Mouse (Mus musculus): ENCODE data around the gene Wars. TPM values are rescaled to one million over a fixed set of nuclear protein-coding genes. Genes with fewer than 3 reads are reported as not detected.
A peak's percentile ranks its signal among the peaks of the same experiment; 100 is the strongest.

The Wars gene
- polyA plus RNA-seq, 1 experiment from 2014 or later = 84.0 TPM

GRCm38 (mm10) chr12:108905620-108906302 is 11.8 kb upstream of the Wars start:
- Histone ChIP-seq H3K9ac (no peak overlapping the region), H3K4me1 (peaks cover 43% of the 10 kb centered on the region), H3K9me3 (no peaks in the 10 kb centered on the region), H3K36me3 (no peaks in the 10 kb centered on the region), H3K4me2 (no peak overlapping the region), H3K4me3 (no peak overlapping the region), H3K27me3 (no peaks in the 10 kb centered on the region), H3K27ac (no peak overlapping the region)
- no peak for ATAC-seq (ENCODE audit: borderline replicate concordance, extremely low read depth, low FRiP score, low TSS enrichment)
- WGBS = 65% methylated on average over 14 of the region's 14 CpGs

DNA sequence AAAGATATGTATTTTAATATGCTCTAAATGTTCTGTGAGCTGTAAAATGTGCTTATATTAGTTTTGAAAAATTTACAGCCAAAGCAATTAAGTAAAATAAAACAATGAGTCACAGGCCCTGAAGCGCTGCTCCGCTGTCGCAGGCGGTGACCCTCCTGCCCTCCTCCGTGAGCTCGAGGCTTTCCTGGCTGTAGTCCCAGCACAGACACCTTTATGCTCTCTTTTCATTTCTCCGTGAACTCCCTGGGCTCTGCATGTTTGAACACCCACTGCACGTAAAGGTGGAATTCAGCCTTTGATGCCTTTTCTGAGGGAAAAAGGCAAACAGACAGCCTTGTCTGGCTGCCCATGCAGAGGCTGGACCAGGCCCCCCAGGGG is 10.3 kb upstream of the Wars start:
- WGBS = 41% methylated on average over 8 of the region's 8 CpGs

GRCm38 (mm10) chr12:108903600-108904275 is 9.8 kb upstream of the Wars start:
- no peaks in the 10 kb centered on the region for H3K27me3 ChIP-seq
- H3K36me3 ChIP-seq = no peaks in the 10 kb centered on the region
- H3K4me2 ChIP-seq = no peak overlapping the region
- H3K4me1 ChIP-seq = peaks cover 29% of the 10 kb centered on the region
- 65% methylated on average over 8 of the region's 8 CpGs for WGBS
- no peak for ATAC-seq (ENCODE audit: borderline replicate concordance, extremely low read depth, low FRiP score, low TSS enrichment)
- no peaks in the 10 kb centered on the region for H3K9me3 ChIP-seq
- H3K4me3 ChIP-seq = no peak overlapping the region
- H3K9ac ChIP-seq = no peak overlapping the region
- H3K27ac ChIP-seq = no peak overlapping the region

More for the DNA sequence above, 10.3 kb upstream of the Wars start:
- ATAC-seq (ENCODE audit: borderline replicate concordance, extremely low read depth, low FRiP score, low TSS enrichment) = no peak
- Histone ChIP-seq H3K9me3 (no peaks in the 10 kb centered on the region), H3K4me1 (peaks cover 34% of the 10 kb centered on the region), H3K9ac (no peak overlapping the region), H3K4me3 (no peak overlapping the region), H3K4me2 (no peak overlapping the region), H3K27ac (no peak overlapping the region), H3K27me3 (no peaks in the 10 kb centered on the region), H3K36me3 (no peaks in the 10 kb centered on the region)

GRCm38 (mm10) chr12:108902940-108903339 is 9.0 kb upstream of the Wars start:
- WGBS = 21% methylated on average over 8 of the region's 8 CpGs
- no peak for ATAC-seq (ENCODE audit: borderline replicate concordance, extremely low read depth, low FRiP score, low TSS enrichment)

GRCm38 (mm10) chr12:108901346-108901745 is 7.4 kb upstream of the Wars start:
- no peak overlapping the region for H3K4me3 ChIP-seq
- H3K9ac ChIP-seq = no peak overlapping the region
- H3K27ac ChIP-seq = 0 out of 2 replicates have a peak overlapping the region, but pooled peaks have one; percentile 10
- no peaks in the 10 kb centered on the region for H3K9me3 ChIP-seq
- no peaks in the 10 kb centered on the region for H3K27me3 ChIP-seq
- H3K36me3 ChIP-seq = no peaks in the 10 kb centered on the region
- ATAC-seq (ENCODE audit: borderline replicate concordance, extremely low read depth, low FRiP score, low TSS enrichment) = peak; percentile 45
- WGBS = 22% methylated on average over 5 of the region's 5 CpGs
- peaks cover 22% of the 10 kb centered on the region for H3K4me1 ChIP-seq
- H3K4me2 ChIP-seq = no peak overlapping the region

More at GRCm38 (mm10) chr12:108902940-108903339, 9.0 kb upstream of the Wars start:
- peaks cover 28% of the 10 kb centered on the region for H3K4me1 ChIP-seq
- H3K9me3 ChIP-seq = no peaks in the 10 kb centered on the region
- H3K4me3 ChIP-seq = no peak overlapping the region
- H3K27me3 ChIP-seq = no peaks in the 10 kb centered on the region
- H3K36me3 ChIP-seq = no peaks in the 10 kb centered on the region
- H3K27ac ChIP-seq = no peak overlapping the region
- H3K9ac ChIP-seq = no peak overlapping the region
- H3K4me2 ChIP-seq = no peak overlapping the region

DNA sequence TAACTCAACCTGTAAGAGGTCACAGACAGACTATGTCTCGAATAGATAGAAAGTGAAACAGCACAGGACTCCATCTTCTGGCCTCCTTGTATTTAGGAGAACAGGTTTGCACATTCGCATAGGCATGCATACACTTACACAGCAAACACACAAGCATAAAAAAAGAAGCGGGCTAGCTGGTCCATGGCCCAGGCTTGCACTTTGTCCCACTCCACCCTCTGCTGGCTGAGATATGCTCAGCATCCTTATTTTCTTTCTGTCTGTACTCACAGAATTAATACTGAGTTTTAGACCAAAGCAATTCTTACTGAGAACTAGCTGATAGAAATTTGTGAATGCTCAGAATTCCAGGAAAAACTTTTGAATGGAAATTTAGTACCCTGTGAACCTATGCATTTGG is 2.0 kb upstream of the Wars start:
- H3K4me1 ChIP-seq = peaks cover 19% of the 10 kb centered on the region
- H3K4me2 ChIP-seq = no peak overlapping the region
- H3K27me3 ChIP-seq = no peaks in the 10 kb centered on the region
- H3K36me3 ChIP-seq = no peaks in the 10 kb centered on the region
- H3K9me3 ChIP-seq = no peaks in the 10 kb centered on the region
- no peak overlapping the region for H3K27ac ChIP-seq
- H3K9ac ChIP-seq = no peak overlapping the region
- H3K4me3 ChIP-seq = no peak overlapping the region
- no peak for ATAC-seq (ENCODE audit: borderline replicate concordance, extremely low read depth, low FRiP score, low TSS enrichment)
- 56% methylated on average over 3 of the region's 3 CpGs for whole genome bisulfite sequencing

DNA sequence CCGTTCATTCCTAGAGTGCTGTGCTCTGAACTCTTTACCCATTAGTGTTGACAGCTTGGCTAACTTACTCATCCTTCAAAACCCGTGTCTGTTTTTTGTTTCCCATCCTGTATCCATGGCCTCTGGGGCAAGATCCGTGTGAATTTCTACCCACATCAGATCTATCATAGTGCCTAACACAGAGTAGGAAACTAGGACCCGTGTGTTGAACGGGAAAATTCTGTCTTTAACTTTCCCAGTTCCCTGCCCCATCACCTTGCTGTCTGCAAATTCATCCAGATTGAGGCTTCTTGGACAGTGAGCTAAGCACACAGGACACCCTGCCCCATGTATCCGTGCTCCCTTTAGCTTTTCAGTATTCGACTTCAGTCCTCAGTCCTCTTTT is 450 bp upstream of the Wars start:
- peak; percentile 24; the same call in 1 of the 2 replicates for ATAC-seq (ENCODE audit: borderline replicate concordance, extremely low read depth, low FRiP score, low TSS enrichment)
- peak overlapping the region; percentile 84 for H3K4me2 ChIP-seq
- H3K4me1 ChIP-seq = peaks cover 18% of the 10 kb centered on the region
- under 1% methylated on average over 7 of the region's 7 CpGs for WGBS
- H3K27ac ChIP-seq = no peak overlapping the region; the same call in 1 of the 2 replicates
- H3K4me3 ChIP-seq = peak overlapping the region; percentile 95
- H3K27me3 ChIP-seq = no peaks in the 10 kb centered on the region
- no peaks in the 10 kb centered on the region for H3K9me3 ChIP-seq
- peak overlapping the region; percentile 73 for H3K9ac ChIP-seq
- no peaks in the 10 kb centered on the region for H3K36me3 ChIP-seq

DNA sequence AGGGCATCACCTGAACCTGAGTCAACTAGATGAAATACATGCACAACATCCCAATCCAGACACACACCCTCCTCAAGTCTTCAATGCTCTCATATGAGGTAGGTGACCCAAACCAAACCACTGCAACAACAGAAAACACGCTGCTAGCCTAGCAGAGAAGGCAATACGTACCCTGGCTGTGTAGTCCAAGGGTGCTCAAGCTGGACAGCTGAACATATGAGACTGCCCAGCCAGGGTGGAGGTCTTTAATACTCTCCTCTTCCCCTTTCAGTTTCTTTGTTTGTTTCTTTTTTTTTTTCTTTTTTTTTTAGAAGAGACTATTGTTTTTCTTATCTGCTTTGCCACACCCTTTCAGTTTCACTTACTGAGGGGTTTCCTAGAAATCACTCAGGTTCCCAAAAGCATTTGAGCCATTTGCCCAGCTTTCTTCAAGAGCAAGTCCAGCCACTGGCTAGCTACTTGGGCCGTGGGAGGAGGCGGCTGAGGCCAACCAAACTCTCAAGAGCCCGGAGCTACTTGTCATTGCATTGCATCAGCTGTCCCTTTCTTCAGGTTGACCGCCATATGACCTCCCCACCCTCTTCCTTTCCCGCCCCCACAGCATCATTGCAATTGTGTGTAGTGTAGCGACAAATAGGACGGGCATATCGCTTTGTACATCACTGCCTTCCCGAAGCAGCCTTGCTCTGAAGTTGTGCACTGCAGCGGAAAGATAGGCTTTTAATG is 822 bp downstream of the Wars start, which contains the start of gene Wdr25:
TSS of gene Wdr25 (plus strand) at position 643 of the 726 bp plus-strand sequence.
- 18% methylated on average over 12 of the region's 12 CpGs for WGBS
- H3K4me1 ChIP-seq = peaks cover 18% of the 10 kb centered on the region
- peak within 1 kb of the TSS; percentile 95 for H3K4me3 ChIP-seq
- no peaks in the 10 kb centered on the region for H3K9me3 ChIP-seq
- H3K4me2 ChIP-seq = peak within 1 kb of the TSS; percentile 84
- no peak within 1 kb of the TSS; the same call in 1 of the 2 replicates for H3K27ac ChIP-seq
- no peaks in the 10 kb centered on the region for H3K36me3 ChIP-seq
- H3K9ac ChIP-seq = peak within 1 kb of the TSS; percentile 73
- ATAC-seq (ENCODE audit: borderline replicate concordance, extremely low read depth, low FRiP score, low TSS enrichment) = no peak
- no peaks in the 10 kb centered on the region for H3K27me3 ChIP-seq

GRCm38 (mm10) chr12:108888632-108889031 is 5.3 kb downstream of the Wars start:
- H3K36me3 ChIP-seq = peaks cover 37% of the 10 kb centered on the region
- no peak for ATAC-seq (ENCODE audit: borderline replicate concordance, extremely low read depth, low FRiP score, low TSS enrichment)
- WGBS = 59% methylated on average over 4 of the region's 4 CpGs

DNA sequence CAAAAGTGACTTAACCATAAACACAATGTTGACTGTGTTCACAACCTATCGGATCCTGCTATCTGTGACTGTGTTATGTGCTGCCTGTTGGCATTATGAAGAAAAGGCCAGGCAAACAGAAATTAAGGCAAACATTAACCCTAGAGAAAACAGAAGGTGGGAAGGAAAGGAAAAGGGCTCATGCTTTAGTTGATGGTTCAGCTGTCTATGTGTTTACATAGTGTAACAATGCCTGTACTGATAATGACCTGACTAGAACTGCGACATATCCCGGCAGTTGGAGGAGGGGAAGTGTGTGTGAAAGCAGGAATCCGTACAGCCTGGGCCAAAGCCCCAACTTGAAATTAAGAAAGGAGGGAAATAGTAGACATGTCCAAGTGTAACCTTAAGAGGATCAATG is 6.9 kb downstream of the Wars start:
- H3K4me2 ChIP-seq = no peak overlapping the region
- H3K27ac ChIP-seq = no peak overlapping the region
- no peaks in the 10 kb centered on the region for H3K27me3 ChIP-seq
- H3K36me3 ChIP-seq = peaks cover 51% of the 10 kb centered on the region
- 58% methylated on average over 4 of the region's 4 CpGs for WGBS
- H3K4me3 ChIP-seq = no peak overlapping the region
- no peak overlapping the region for H3K9ac ChIP-seq
- no peaks in the 10 kb centered on the region for H3K9me3 ChIP-seq
- ATAC-seq (ENCODE audit: borderline replicate concordance, extremely low read depth, low FRiP score, low TSS enrichment) = no peak
- H3K4me1 ChIP-seq = no peaks in the 10 kb centered on the region

More at GRCm38 (mm10) chr12:108888632-108889031, 5.3 kb downstream of the Wars start:
- no peak overlapping the region for H3K4me2 ChIP-seq
- no peaks in the 10 kb centered on the region for H3K27me3 ChIP-seq
- H3K4me3 ChIP-seq = no peak overlapping the region
- peaks cover 12% of the 10 kb centered on the region for H3K4me1 ChIP-seq
- H3K9me3 ChIP-seq = no peaks in the 10 kb centered on the region
- H3K27ac ChIP-seq = no peak overlapping the region
- H3K9ac ChIP-seq = no peak overlapping the region

DNA sequence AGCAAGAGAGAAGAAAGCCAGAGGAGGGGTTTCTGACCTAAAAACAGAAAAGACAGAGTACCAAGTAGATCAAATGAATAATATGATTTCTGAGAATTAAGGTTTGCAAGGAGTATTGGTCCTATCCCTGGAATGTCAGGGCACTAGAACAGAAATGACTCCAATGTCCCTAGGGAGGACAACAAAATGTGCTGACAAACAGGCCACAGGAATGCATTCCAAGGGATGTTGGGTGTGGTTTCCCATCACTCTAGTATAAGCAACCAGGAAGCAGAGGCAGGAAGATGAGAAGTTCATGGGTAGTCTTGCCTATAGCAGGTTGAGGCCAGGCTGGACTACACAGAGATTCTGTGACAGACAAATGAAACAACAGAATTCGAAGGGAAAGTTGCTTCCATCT is 8.1 kb downstream of the Wars start:
- Histone ChIP-seq H3K4me3 (no peak overlapping the region), H3K27ac (no peak overlapping the region), H3K9me3 (no peaks in the 10 kb centered on the region), H3K4me2 (no peak overlapping the region), H3K4me1 (no peaks in the 10 kb centered on the region), H3K36me3 (peaks cover 53% of the 10 kb centered on the region), H3K27me3 (no peaks in the 10 kb centered on the region), H3K9ac (no peak overlapping the region)
- ATAC-seq (ENCODE audit: borderline replicate concordance, extremely low read depth, low FRiP score, low TSS enrichment) = no peak
- 84% methylated on average over 1 of the region's 1 CpGs for WGBS

DNA sequence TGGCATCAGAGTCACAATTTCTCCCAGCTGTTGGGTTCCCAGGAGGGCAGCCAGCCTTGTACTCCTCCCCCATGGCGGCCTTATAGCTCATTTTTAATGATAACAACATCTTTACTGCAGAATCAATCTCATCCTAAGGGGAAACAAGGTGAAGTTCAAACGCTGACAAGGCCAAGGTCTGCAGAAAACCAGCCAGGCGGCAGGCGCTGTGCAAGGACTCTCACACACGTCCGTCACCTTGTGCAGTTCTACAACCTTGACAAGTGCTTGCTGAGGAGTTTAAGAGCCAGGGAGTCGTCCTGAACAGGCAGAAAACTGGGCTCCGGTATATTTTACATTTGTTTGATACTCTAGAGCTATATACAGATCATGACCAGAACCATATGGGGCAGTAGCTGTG is 11.2 kb downstream of the Wars start:
- no peaks in the 10 kb centered on the region for H3K9me3 ChIP-seq
- no peak overlapping the region for H3K4me2 ChIP-seq
- peaks cover 68% of the 10 kb centered on the region for H3K36me3 ChIP-seq

More for the DNA sequence above, 11.2 kb downstream of the Wars start:
- Histone ChIP-seq H3K4me1 (no peaks in the 10 kb centered on the region), H3K9ac (no peak overlapping the region), H3K27me3 (no peaks in the 10 kb centered on the region), H3K4me3 (no peak overlapping the region), H3K27ac (no peak overlapping the region)
- no peak for ATAC-seq (ENCODE audit: borderline replicate concordance, extremely low read depth, low FRiP score, low TSS enrichment)
- WGBS = 83% methylated on average over 8 of the region's 8 CpGs

All from lung, embryonic 15.5 days (tissue).